In the genomic region with DNA sequence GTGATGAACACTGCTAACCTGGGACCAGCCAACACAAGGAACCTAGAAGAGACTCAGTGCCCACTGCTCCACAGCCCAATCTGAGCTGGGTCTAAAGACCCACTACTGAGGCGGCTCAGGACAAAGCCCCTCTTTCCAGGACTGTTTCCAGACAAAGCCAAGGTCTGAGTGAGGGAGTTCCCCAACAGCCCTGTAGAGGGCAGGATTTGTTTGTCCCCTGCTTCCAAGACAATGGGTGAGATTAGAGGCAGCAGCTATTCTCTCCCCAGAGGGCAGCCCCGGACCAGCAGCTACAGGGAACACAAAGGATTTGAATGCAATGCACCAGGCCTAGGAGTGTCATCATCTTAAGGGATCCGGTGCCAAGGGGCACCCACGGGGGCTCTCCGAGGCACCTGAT, we compare ENCODE assay signal across 8 mouse cellular contexts. TPM values are rescaled to one million over a fixed set of nuclear protein-coding genes. Genes with fewer than 3 reads are reported as not detected.
DNase-seq lines count a peak whose midpoint lies in the region; ATAC-seq and TF ChIP-seq lines count a peak whose summit lies in the region.

No protein-coding gene starts in this region.

- peak; percentile 54 for DNase-seq in urinary bladder, postnatal 14 days (ENCODE audit: low spot score)
- DNase-seq in urinary bladder, adult 2 months (ENCODE audit: low spot score): no peak
- peak; percentile 64 for DNase-seq in cerebellum, adult 8-10 months
- DNase-seq in forelimb bud, embryonic 11.5 days (ENCODE audit: low read depth, low spot score): peak; percentile 67
- peak; percentile 31 for DNase-seq in induced T-regulatory cell, adult 2 months (ENCODE audit: low read depth)
- DNase-seq in limb, embryonic 14.5 days (ENCODE audit: low spot score): peak; percentile 49
- peak; percentile 23 for DNase-seq in naive thymus-derived CD4-positive, alpha-beta T cell, adult 2 months (ENCODE audit: low read depth)

- H3K4me2 ChIP-seq in limb, embryonic 14.5 days (replicated peaks; ENCODE audit: low read depth, low read length, severe bottlenecking): no peak overlapping the region

- no peak overlapping the region for H3K9ac ChIP-seq in limb, embryonic 14.5 days (ENCODE audit: low read depth, low read length, severe bottlenecking)

- 47% methylated on average over 5 of the region's 5 CpGs for WGBS in limb, embryonic 14.5 days

- no peak for ATAC-seq in limb, embryonic 14.5 days (ENCODE audit: low FRiP score, low read depth)
- ATAC-seq in activated CD4-positive, CD25-positive, alpha-beta regulatory T cell, adult 4 months: no peak

- no peaks in the 10 kb centered on the region for H3K27me3 ChIP-seq in limb, embryonic 14.5 days (ENCODE audit: control insufficient read depth, insufficient read depth, low read length)

- H3K4me3 ChIP-seq in limb, embryonic 14.5 days (replicated peaks; ENCODE audit: low read length): no peak overlapping the region

- no peak overlapping the region for H3K27ac ChIP-seq in limb, embryonic 14.5 days (replicated peaks; ENCODE audit: low read depth, low read length)

- H3K4me1 ChIP-seq in limb, embryonic 14.5 days (ENCODE audit: control insufficient read depth, insufficient read depth, low read length): peaks cover 25% of the 10 kb centered on the region

- H3K36me3 ChIP-seq in limb, embryonic 14.5 days (ENCODE audit: control insufficient read depth, insufficient read depth, low read length): peaks cover 16% of the 10 kb centered on the region; the same call in 1 of the 2 replicates

- no peaks in the 10 kb centered on the region for H3K9me3 ChIP-seq in limb, embryonic 14.5 days (ENCODE audit: control insufficient read depth, low read length)

- TF ChIP-seq POLR2A in limb, embryonic 14.5 days (IDR thresholded peaks at IDR 0.05; ENCODE audit: borderline replicate concordance, extremely low read depth, insufficient read depth, insufficient read length): no peak

RNA-seq across cellular contexts. Expression of gene Akap1, which starts 15.8 kb away (rescaled TPM):
- polyA plus RNA-seq in urinary bladder, adult 2 months (2012; rRNA removed): 46.1 and 50.9 TPM in 2 replicates
- polyA plus RNA-seq in limb, embryonic 14.5 days (2012; rRNA removed): 31.4 and 33.5 TPM in 2 replicates
- 14.9 and 15.0 TPM in 2 replicates for polyA plus RNA-seq in limb, embryonic 14.5 days (2014; fragmentation: Nextera tagmentation; extraction: Ambion mirVana)
- polyA plus RNA-seq in activated CD4-positive, CD25-positive, alpha-beta regulatory T cell, adult 4 months (2017; shearing (Covaris generic)): 1 to 10 TPM; 1.5 to 2.0 TPM

Comparison
In these comparisons a context has a peak if more than half of its experiments do, and no peak if none do; other contexts are left out.
1. RNA of gene Akap1, which starts 15.8 kb away (polyA plus RNA-seq): 46.1 to 50.9 TPM in urinary bladder, adult 2 months and 14.9 to 33.5 TPM in limb, embryonic 14.5 days; 1.5 to 2.0 TPM in activated CD4-positive, CD25-positive, alpha-beta regulatory T cell, adult 4 months; every median in the first group is over 4 times any median in the second.